Mouse (Mus musculus) CD4-positive naive resting alpha-beta T cell, adult 57 days (primary cell): ENCODE data around the gene Gm20830. TPM values are rescaled to one million over a fixed set of nuclear protein-coding genes. Genes with fewer than 3 reads are reported as not detected.

ENCODE experiments used
- total RNA-seq: library from RNA; stranded (reverse); gene quantifications from one replicate; pipeline ENCODE4 v1.2.4, GENCODE M21; 2023

Gene Gm20830
- not detected for total RNA-seq

DNA sequence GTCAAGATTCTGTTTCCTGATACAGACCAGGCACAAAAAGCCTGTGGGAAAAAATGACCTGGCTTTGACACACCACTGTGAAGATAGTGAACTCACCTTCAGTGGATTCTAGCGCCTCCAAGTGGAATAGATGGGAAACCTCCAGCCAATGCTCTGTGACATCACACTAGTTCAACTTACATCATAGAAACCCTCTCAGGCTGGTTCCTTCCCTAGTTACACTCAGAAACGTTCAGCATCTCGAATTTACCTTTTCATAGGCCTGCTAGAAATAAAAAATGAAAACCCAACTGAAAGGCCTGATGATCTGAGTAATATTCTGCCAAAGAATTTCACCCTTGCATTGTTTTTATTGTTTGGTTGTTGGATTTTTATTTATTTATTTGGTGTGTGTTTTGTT lies at the start of gene Gm20830:
Gene Gm20830 (minus strand): TSS at position 101 of the 400 bp plus-strand sequence.

Other genes with a start within 250 kb of the Gm20830 start
- not detected for gene Gm21719, start 235.4 kb downstream of the Gm20830 start, total RNA-seq